Mouse (Mus musculus): Measurements from ENCODE around the gene Mettl9.
"Not testable (repeated sequence)": the region's sequence is repeated elsewhere in the genome, so short reads cannot be mapped to it uniquely, and the experiment has no call there.

Gene Mettl9

GRCm38 (mm10) chr7:121033856-121034652, at the start of gene Mettl9:
Mettl9 (plus strand) TSS chr7:121034445.
- DNase-seq, result peak; percentile 100

GRCm38 (mm10) chr7:120991191-120991590, 43.1 kb upstream of the Mettl9 start:
- DNase-seq, result no peak

DNA sequence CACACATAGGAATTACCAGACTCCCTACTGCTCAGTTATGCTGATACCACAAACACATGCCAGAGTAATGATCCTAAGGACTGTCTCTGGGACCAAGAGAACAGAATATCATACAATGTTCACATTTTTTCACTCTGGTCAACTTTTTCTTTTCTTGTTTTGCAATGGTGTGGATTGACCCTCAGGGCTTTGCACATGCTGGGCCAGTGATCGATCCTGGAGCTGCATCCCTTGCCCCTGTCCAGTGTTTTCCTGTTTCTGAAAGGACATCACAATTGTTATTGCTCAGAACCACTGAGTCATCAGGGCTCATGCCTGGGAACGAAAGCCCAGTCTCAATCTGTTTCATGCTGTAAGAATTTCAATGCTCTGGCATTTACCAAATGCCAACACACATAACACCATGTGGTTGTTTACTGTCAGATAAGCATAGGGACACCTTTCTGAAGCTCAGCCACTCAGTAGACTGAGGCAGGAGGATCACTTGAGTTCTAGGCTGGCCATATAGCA, 35.2 kb upstream of the Mettl9 start:
- no peak for DNase-seq

DNA sequence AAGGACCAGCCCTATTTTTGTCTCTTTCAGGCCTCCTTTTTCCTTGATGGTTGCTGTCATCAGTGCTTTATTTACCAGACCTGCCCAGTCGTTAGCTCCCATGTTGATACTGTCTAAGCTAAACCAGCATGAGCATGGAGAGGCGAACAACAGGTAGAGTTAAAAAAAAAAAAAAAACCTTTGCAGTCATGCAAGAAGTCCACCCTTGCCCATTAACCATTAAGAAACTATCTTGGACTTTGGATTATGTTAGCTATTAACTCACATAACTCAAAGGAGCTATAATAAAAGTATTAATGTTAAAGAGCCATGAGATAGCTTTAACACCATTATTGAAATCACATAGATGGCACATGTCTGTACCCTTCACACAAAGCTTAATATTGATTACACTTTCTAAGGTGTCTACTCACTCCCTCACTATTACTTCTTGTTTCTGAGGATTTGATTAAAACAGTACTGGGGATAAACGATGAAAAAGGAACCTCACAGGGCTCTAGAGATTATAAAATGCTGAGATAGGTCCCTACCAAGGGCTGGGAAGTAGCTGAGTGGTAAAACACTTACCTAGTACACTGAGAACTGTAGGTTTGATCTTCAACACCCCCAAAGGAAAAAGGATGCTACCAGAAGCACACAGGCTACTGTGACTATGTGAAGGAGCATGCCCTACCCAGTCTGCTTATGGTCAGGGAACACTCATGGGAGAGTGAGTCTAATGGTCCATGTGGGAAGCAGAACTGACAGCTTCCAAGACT, 34.0 kb upstream of the Mettl9 start:
- no peak for DNase-seq

GRCm38 (mm10) chr7:121001879-121002278, 32.4 kb upstream of the Mettl9 start:
- DNase-seq, result no peak

GRCm38 (mm10) chr7:121002407-121002928, 31.8 kb upstream of the Mettl9 start:
- no peak for DNase-seq

GRCm38 (mm10) chr7:121003793-121004418, 30.3 kb upstream of the Mettl9 start:
- DNase-seq, result no peak

DNA sequence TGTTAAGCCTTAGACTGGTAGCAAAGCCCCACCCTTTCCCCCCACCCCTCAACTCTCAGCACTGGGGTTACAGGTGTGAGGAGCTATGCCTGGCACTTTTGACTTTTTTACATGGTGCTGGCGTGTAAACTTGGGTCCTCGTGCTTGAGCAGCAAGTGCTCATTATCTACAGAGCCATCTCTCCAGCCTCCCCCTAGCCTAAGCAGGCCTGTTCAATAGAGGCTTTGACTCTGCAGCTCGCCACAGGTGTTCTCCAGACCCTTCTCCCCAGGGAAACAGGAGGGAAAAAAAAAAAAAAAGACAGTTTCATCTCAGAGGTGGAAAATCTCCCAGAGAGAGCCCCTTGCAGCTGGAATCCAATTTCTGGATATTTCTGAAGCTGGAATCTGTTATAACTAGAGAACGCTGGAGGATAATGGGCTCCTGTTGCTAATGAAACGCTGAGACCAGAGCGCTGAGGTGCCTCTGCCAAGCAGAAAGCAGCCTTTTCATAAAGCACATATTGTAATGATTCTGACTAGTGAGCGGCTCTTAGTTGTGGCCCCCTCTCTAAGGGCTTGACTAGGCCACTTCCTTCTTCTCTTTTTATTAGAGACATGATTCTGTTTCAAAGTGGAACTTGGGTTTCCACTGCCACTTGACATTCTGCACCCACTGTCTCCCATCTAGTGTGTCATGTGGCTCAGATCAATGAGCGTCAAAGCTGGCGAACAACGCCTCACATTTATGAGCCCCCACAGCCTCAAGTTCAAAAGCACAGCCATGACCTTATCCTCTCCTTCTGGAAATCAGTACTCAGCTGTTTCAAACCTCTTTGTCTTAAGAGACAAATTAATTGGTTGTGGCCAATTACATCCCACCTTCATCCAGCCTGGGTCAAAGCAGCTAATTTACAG, 22.2 kb upstream of the Mettl9 start:
- no peak for DNase-seq

- DNase-seq, result peak; percentile 18
Observed at GRCm38 (mm10) chr7:121014486-121014885, 19.8 kb upstream of the Mettl9 start.

DNA sequence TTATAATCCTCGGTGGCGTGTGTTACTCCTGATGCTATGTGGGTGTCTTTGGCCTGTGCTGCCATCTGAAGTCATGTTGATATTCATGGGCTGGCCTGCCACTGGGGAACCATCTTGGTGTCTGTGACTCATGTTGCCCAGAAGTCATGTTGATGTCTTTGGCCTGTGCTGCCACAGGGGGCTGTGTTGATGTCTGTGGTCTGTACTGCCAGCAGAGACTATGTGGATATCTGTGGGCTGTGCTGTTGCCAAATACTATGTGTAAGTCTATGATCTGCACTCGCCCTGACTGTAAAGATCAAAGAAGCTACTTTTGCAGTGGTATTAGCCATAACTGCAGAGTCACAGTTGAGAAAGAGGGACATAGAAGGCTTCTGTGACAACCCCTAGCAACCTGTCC, 15.5 kb upstream of the Mettl9 start:
- peak; percentile 7 for DNase-seq

DNA sequence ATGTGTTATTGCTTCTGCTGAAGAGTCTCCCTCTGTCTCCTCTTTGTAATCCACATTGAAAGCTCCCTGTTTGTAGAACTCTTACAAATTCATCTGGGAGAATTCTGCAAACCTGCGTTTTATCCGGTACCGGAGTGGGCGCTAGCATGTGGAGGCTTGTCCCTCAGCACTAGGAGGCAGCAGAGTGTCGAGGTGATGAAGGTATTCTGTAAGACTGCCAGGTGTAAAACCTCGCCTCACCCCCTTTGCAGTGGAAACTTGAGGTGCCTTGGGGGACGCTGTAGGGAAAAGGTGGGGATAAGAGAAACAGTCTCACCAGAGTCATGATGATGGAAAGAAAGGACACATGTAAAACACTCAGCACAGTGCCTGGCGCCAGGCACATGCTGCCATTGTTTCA, 14.0 kb upstream of the Mettl9 start:
- DNase-seq, result peak; percentile 70

DNA sequence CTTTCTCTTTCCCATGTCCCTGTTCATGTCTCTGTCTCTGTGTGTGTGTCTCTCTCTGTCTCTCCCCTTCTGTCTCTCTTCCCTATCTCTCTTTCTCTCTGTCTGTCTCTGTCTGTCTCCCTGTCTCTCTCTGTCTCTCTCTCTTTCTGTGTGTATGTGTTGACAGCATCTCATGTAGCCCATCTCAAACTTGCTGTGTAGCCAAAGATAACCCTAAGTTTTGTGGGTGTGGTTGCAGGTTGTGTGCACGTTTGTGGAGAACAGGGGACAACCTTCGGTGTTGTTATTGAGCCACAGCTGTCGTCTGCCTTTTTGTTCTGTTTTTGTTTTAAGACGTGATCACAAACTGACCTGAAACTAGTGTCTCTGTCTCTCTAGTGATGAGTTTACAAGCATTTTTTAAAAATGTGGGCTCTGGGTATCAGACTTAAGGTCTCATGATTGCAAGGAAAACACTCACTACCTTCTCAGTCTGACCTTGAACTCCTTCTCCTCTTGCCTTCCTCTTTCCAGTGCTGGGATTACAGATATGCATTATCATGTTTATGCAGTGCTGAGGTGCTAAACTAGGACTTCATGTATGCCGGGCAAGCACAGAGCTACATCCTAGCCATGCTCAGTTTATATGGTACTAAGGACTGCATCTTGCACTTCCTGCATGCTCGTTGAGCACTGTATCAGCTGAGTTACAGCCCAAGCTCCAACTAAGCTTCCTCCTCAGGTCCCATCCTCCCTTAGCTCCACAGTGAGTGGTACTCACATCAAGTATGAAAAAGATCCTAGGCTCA, 8.8 kb upstream of the Mettl9 start:
- DNase-seq, result peak; percentile 22

DNA sequence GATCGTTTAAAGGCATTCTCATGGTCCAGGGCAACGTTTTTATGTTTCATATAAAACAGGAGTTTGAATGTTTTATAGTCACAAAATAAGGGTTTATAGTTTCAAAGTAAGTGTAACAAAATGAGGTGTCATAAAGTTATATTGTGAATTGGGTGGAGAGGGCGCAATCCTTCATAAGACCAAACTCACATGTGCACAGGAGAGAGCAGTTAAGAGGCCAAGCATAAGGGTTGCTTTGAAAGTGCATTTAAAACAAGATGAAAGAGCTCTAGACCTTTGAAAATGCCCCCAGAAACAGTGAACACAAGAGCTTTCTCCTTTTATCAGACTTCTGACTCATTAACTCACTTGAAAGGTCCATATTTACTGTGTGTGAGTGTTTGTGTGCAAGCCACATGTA, 7.9 kb upstream of the Mettl9 start:
- DNase-seq, result peak; percentile 14

DNA sequence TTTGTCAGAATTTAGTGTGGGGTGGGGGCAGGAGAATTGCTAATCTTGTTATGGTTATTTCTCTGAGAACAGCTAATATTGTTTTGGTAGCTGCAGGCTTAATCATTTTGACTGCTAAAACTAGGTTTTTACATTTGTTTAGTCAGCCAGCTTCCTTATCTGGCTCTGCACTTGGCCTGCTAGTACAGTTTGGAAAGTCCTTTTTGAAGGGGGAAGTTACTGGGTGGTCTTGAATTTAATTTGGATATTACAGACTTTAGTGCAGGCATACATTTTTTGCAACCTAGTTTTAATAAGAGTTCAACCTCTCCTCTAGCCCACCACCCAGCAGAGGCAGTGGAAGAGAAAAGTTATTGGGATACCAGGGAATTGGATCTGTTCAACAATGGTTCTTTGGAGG, 4.3 kb upstream of the Mettl9 start:
- not testable (repeated sequence) for DNase-seq

DNA sequence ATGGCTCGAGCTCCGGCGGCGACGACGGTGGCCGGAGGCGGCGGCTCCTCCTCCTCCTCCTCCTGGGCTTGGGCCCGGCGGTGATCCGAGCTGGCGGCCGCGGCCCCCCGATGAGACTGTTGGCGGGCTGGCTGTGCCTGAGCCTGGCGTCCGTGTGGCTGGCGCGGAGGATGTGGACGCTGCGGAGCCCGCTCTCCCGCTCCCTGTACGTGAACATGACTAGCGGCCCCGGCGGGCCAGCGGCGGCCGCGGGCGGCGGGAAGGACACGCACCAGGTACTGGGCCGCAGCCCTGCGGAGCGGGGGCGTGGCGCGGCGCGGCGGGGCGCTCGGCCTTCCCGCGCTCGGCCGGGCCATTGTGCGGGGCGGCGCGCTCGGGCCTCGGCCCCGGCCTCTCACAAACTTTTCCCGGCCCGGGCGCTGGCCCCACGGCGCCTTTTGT, 476 bp downstream of the Mettl9 start:
- no peak for DNase-seq

DNA sequence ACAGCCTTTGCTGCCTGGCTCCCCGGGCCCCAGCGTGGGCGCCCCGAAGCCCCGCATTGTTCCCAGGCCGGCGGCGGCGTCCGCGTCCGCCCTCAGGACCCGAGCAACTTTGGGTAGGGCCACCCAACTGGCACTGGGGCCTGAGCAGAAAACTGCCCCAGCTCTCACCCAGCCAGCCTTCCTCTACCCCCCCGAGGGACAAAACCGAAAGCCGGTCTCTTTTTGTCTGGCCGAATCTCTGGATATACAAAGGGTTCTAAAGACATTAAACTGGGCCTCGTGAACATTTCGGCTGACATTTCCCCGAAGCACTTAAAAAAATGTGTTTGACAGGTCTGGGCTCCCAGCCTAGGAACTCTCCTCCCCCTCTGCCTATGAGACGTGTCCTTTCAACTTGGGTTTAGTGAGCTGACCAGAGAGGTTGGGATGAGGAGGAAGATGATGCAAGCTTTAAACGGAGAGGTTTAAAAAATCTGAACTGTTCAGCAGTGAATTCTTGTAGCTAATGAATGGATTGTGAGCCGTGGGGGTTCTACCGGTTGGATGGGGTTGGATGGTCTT, 996 bp downstream of the Mettl9 start:
- DNase-seq, result peak; percentile 94

- no peak for DNase-seq
Observed at GRCm38 (mm10) chr7:121040595-121040994, 6.3 kb downstream of the Mettl9 start.

DNA sequence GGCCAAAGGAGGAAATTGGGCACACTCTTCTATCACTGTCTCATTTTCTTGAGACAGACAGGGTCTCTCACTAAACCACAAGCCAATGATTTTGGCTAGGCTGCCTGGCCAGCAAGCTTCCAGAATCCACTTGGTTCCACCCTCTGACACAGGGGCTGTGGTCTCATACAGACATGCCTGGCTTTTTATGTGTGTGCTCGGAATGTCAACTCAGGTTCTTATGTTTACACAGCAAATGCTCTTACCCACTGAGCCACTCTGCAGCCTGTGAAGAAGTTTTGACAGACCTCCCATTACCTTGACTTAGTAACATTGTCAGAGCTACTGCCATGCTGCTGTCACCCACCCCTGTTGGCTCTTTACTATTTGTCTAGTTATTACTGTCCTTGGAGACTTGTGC, 7.7 kb downstream of the Mettl9 start:
- DNase-seq, result peak; percentile 43

- DNase-seq, result peak; percentile 9
Observed at GRCm38 (mm10) chr7:121043004-121043403, 8.8 kb downstream of the Mettl9 start.

DNA sequence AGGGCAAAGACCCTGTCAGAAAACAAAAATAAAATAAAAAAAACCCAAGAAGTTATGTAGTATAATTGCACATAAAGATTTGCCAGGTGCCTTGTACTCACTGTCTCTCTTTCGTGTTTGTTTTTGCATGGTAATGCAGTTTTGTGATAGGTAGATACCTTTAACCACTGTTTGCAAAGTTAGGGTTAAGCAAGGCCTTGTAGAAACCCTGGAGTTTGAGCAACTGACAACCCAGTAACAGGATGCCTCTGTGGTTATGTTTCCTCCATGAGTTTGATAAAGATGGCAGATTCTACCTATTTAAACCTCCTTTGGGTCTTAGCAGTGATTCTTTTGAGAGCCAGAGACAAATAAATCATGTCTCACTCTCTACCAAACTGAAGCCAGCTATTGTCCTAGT, 9.3 kb downstream of the Mettl9 start:
- peak; percentile 22 for DNase-seq

GRCm38 (mm10) chr7:121044251-121044650, 10.0 kb downstream of the Mettl9 start:
- DNase-seq, result peak; percentile 94
